Mouse (Mus musculus) midbrain, embryonic 16.5 days (tissue): ENCODE results near the gene Agbl3. TPM values are rescaled to one million over a fixed set of nuclear protein-coding genes. Genes with fewer than 3 reads are reported as not detected.

ENCODE experiments used
- ATAC-seq: fragments of 200-750 bp; cut with Nextera tagmentation; 2 replicates; pipeline ENCODE4 v1.8.0; 2017; ENCODE audit warnings: moderate TSS enrichment
- H3K27ac ChIP-seq: fragments of 300-500 bp; sonication (generic); 2 replicates; pipeline ENCODE4 v1.5.1; 2014; ENCODE audit warnings: mild to moderate bottlenecking, low read length, mixed read lengths
- H3K27me3 ChIP-seq: fragments of 300-500 bp; sonication (generic); 2 replicates; pipeline ENCODE4 v1.6.1; 2014; ENCODE audit warnings: low read depth, low read length, mixed read lengths; ENCODE audit not compliant: control insufficient read depth, insufficient read depth
- H3K36me3 ChIP-seq: fragments of 300-500 bp; sonication (generic); 2 replicates; pipeline ENCODE4 v1.6.1; 2014; ENCODE audit warnings: mild to moderate bottlenecking, low read length, moderate library complexity, mixed read lengths; ENCODE audit not compliant: control insufficient read depth, insufficient read depth
- H3K4me1 ChIP-seq: fragments of 300-500 bp; sonication (generic); 2 replicates; pipeline ENCODE4 v1.6.1; 2014; ENCODE audit warnings: mild to moderate bottlenecking, low read length, mixed read lengths; ENCODE audit not compliant: control insufficient read depth, insufficient read depth
- H3K4me2 ChIP-seq: fragments of 300-500 bp; sonication (generic); 2 replicates; pipeline ENCODE4 v1.6.1; 2014; ENCODE audit warnings: mild to moderate bottlenecking, low read length, mixed read lengths
- H3K4me3 ChIP-seq: fragments of 300-500 bp; sonication (generic); 2 replicates; pipeline ENCODE4 v1.5.1; 2014; ENCODE audit warnings: low read depth, mild to moderate bottlenecking, low read length, moderate library complexity, mixed read lengths
- H3K9ac ChIP-seq: fragments of 300-500 bp; sonication (generic); 2 replicates; pipeline ENCODE4 v1.6.1; 2014; ENCODE audit warnings: low read depth, low read length, mixed read lengths
- H3K9me3 ChIP-seq: fragments of 300-500 bp; sonication (generic); replicated peaks from 2 replicates; pipeline ENCODE4 v1.6.1; 2014; ENCODE audit warnings: mild to moderate bottlenecking, low read length, mixed read lengths; ENCODE audit not compliant: control insufficient read depth, poor library complexity, severe bottlenecking
- WGBS: fragments of 180-500 bp; shearing (Covaris S2); extraction: QIAGEN DNeasy Blood & Tissue Kit; methylation state at CpG from one replicate; pipeline ENCODE4 v1.1.7; 2014; 5-methylcytosine and 5-hydroxymethylcytosine counted together
- polyA plus RNA-seq: library from polyadenylated mRNA; unstranded; fragments of >200 nt; fragmentation: Nextera tagmentation; extraction: Ambion mirVana; gene quantifications from 2 replicates; pipeline ENCODE4 v1.2.1, GENCODE M21; 2015

The Agbl3 gene
- polyA plus RNA-seq, 1 experiment from 2014 or later: 15.2 TPM

- WGBS: 78% methylated on average over 16 of the region's 16 CpGs
- Histone ChIP-seq H3K27ac (no peak overlapping the region), H3K9ac (no peak overlapping the region), H3K27me3 (no peaks in the 10 kb centered on the region), H3K4me3 (no peak overlapping the region), H3K9me3 (no peaks in the 10 kb centered on the region), H3K4me2 (no peak overlapping the region), H3K4me1 (no peaks in the 10 kb centered on the region), H3K36me3 (no peaks in the 10 kb centered on the region)
- no peak for ATAC-seq
Observed at GRCm38 (mm10) chr6:34867301-34867994, 87.2 kb downstream of the Agbl3 start.

GRCm38 (mm10) chr6:34867995-34868350, 87.7 kb downstream of the Agbl3 start:
- Histone ChIP-seq H3K9ac (no peak overlapping the region), H3K4me3 (no peak overlapping the region), H3K27ac (no peak overlapping the region), H3K9me3 (no peaks in the 10 kb centered on the region), H3K4me2 (no peak overlapping the region), H3K27me3 (no peaks in the 10 kb centered on the region), H3K36me3 (no peaks in the 10 kb centered on the region), H3K4me1 (no peaks in the 10 kb centered on the region)
- ATAC-seq: no peak
- 74% methylated on average over 10 of the region's 10 CpGs for WGBS

- no peak overlapping the region for H3K27ac ChIP-seq
- no peaks in the 10 kb centered on the region for H3K27me3 ChIP-seq
- ATAC-seq: no peak
- no peaks in the 10 kb centered on the region for H3K4me1 ChIP-seq
- WGBS: 82% methylated on average over 20 of the region's 20 CpGs
- H3K9ac ChIP-seq: no peak overlapping the region
- H3K9me3 ChIP-seq: no peaks in the 10 kb centered on the region
- H3K4me2 ChIP-seq: no peak overlapping the region
- no peak overlapping the region for H3K4me3 ChIP-seq
- no peaks in the 10 kb centered on the region for H3K36me3 ChIP-seq
Observed at GRCm38 (mm10) chr6:34868507-34869217, 88.4 kb downstream of the Agbl3 start.

- no peaks in the 10 kb centered on the region for H3K9me3 ChIP-seq
- ATAC-seq: no peak
- no peaks in the 10 kb centered on the region for H3K36me3 ChIP-seq
- H3K27me3 ChIP-seq: no peaks in the 10 kb centered on the region
- H3K27ac ChIP-seq: no peak overlapping the region
- H3K9ac ChIP-seq: no peak overlapping the region
- no peaks in the 10 kb centered on the region for H3K4me1 ChIP-seq
- no peak overlapping the region for H3K4me2 ChIP-seq
- 84% methylated on average over 13 of the region's 13 CpGs for WGBS
- no peak overlapping the region for H3K4me3 ChIP-seq
Observed at GRCm38 (mm10) chr6:34869225-34869915, 89.1 kb downstream of the Agbl3 start.

GRCm38 (mm10) chr6:34870136-34870535, 89.9 kb downstream of the Agbl3 start:
- Histone ChIP-seq H3K4me3 (no peak overlapping the region), H3K4me2 (no peak overlapping the region), H3K36me3 (no peaks in the 10 kb centered on the region), H3K4me1 (no peaks in the 10 kb centered on the region), H3K27me3 (no peaks in the 10 kb centered on the region), H3K27ac (no peak overlapping the region), H3K9me3 (no peaks in the 10 kb centered on the region), H3K9ac (no peak overlapping the region)
- no peak for ATAC-seq
- 85% methylated on average over 5 of the region's 5 CpGs for WGBS

GRCm38 (mm10) chr6:34870724-34871123, 90.5 kb downstream of the Agbl3 start:
- no peaks in the 10 kb centered on the region for H3K27me3 ChIP-seq
- no peak overlapping the region for H3K4me2 ChIP-seq
- no peak overlapping the region for H3K4me3 ChIP-seq
- WGBS: 72% methylated on average over 5 of the region's 5 CpGs
- no peaks in the 10 kb centered on the region for H3K36me3 ChIP-seq
- H3K27ac ChIP-seq: no peak overlapping the region
- no peaks in the 10 kb centered on the region for H3K9me3 ChIP-seq
- ATAC-seq: no peak
- H3K9ac ChIP-seq: no peak overlapping the region
- no peaks in the 10 kb centered on the region for H3K4me1 ChIP-seq

- ATAC-seq: no peak
- Histone ChIP-seq H3K4me1 (peaks cover 7% of the 10 kb centered on the region), H3K27me3 (no peaks in the 10 kb centered on the region), H3K36me3 (no peaks in the 10 kb centered on the region), H3K4me3 (no peak overlapping the region), H3K4me2 (no peak overlapping the region), H3K27ac (no peak overlapping the region), H3K9me3 (no peaks in the 10 kb centered on the region), H3K9ac (no peak overlapping the region)
- 89% methylated on average over 7 of the region's 7 CpGs for WGBS
Observed at GRCm38 (mm10) chr6:34871929-34872328, 91.7 kb downstream of the Agbl3 start.

GRCm38 (mm10) chr6:34872871-34873270, 92.6 kb downstream of the Agbl3 start:
- no peak overlapping the region for H3K9ac ChIP-seq
- no peaks in the 10 kb centered on the region for H3K36me3 ChIP-seq
- H3K27ac ChIP-seq: no peak overlapping the region
- ATAC-seq: no peak
- WGBS: 93% methylated on average over 9 of the region's 10 CpGs
- H3K4me2 ChIP-seq: no peak overlapping the region
- H3K4me1 ChIP-seq: peaks cover 11% of the 10 kb centered on the region
- H3K27me3 ChIP-seq: no peaks in the 10 kb centered on the region
- no peaks in the 10 kb centered on the region for H3K9me3 ChIP-seq
- H3K4me3 ChIP-seq: no peak overlapping the region
